Mouse (Mus musculus) forebrain, postnatal 0 days (tissue): ENCODE measurements around the gene Tekt5. TPM values are rescaled to one million over a fixed set of nuclear protein-coding genes. Genes with fewer than 3 reads are reported as not detected.

Experiments
- ATAC-seq: fragments of 200-750 bp; cut with Nextera tagmentation; 2 replicates; pipeline ENCODE4 v1.8.0; 2017; ENCODE audit warnings: mild to moderate bottlenecking, moderate library complexity
- DNase-seq: peaks from one replicate; pipeline ENCODE4 v3.0.0-alpha.2; 2015
- H3K27ac ChIP-seq: fragments of 300-500 bp; sonication (generic); 2 replicates; pipeline ENCODE4 v1.5.1; 2014; ENCODE audit warnings: low read depth, mild to moderate bottlenecking, antibody characterized with exemption, low read length, moderate library complexity, mixed read lengths
- H3K27me3 ChIP-seq: fragments of 300-500 bp; sonication (generic); 2 replicates; pipeline ENCODE4 v1.6.1; 2014; ENCODE audit warnings: mild to moderate bottlenecking, low read length, mixed read lengths; ENCODE audit not compliant: insufficient read depth
- H3K36me3 ChIP-seq: fragments of 300-500 bp; sonication (generic); 2 replicates; pipeline ENCODE4 v1.6.1; 2014; ENCODE audit warnings: mild to moderate bottlenecking, moderate library complexity; ENCODE audit not compliant: insufficient read depth
- H3K4me1 ChIP-seq: fragments of 300-500 bp; sonication (generic); 2 replicates; pipeline ENCODE4 v1.6.1; 2014; ENCODE audit warnings: antibody characterized with exemption; ENCODE audit not compliant: insufficient read depth
- H3K4me2 ChIP-seq: fragments of 300-500 bp; sonication (generic); 2 replicates; pipeline ENCODE4 v1.6.1; 2014; ENCODE audit warnings: low read depth, mild to moderate bottlenecking, moderate library complexity
- H3K4me3 ChIP-seq: fragments of 300-500 bp; sonication (generic); 2 replicates; pipeline ENCODE4 v1.5.1; 2014; ENCODE audit warnings: low read depth, low read length, mixed read lengths
- H3K9ac ChIP-seq: fragments of 300-500 bp; sonication (generic); 2 replicates; pipeline ENCODE4 v1.6.1; 2014; ENCODE audit warnings: mild to moderate bottlenecking
- H3K9me3 ChIP-seq: fragments of 300-500 bp; sonication (generic); 2 replicates; pipeline ENCODE4 v1.6.1; 2016; ENCODE audit warnings: low read length
- CTCF ChIP-seq: sonication (generic); IDR thresholded peaks from 2 replicates; pipeline ENCODE4 v1.5.1; 2016; ENCODE audit warnings: antibody characterized with exemption, control low read depth, low read depth
- WGBS: fragments of 180-500 bp; shearing (Covaris S2); extraction: QIAGEN DNeasy Blood & Tissue Kit; methylation state at CpG from one replicate; pipeline ENCODE4 v1.1.7; 2014; 5-methylcytosine and 5-hydroxymethylcytosine counted together
- polyA plus RNA-seq: library from polyadenylated mRNA; unstranded; fragments of >200 nt; fragmentation: Nextera tagmentation; extraction: Ambion mirVana; gene quantifications from 2 replicates; pipeline ENCODE4 v1.2.1, GENCODE M21; 2015
- total RNA-seq: library from RNA; depleted of rRNA; stranded (reverse); fragments of >200 nt; gene quantifications from 2 replicates; pipeline ENCODE4 v1.2.3, GENCODE M21; 2014

Gene Tekt5
- total and polyA plus RNA-seq, 2 experiments from 2014 or later: 5.4 to 11.8 TPM

- peak within 1 kb of the TSS; percentile 67 for H3K9ac ChIP-seq
- WGBS: 3% methylated on average over 56 of the region's 56 CpGs
- H3K9me3 ChIP-seq: no peaks in the 10 kb centered on the region
- H3K4me2 ChIP-seq: peak within 1 kb of the TSS; percentile 51
- DNase-seq (peak; percentile 96), ATAC-seq (peak; percentile 98)
- H3K4me1 ChIP-seq: 0 out of 2 replicates have a peak, but pooled peaks cover 5% of the 10 kb centered on the region
- H3K27ac ChIP-seq: peak within 1 kb of the TSS; percentile 88
- peak within 1 kb of the TSS; percentile 74 for H3K4me3 ChIP-seq
- no peak for TF ChIP-seq CTCF
- no peaks in the 10 kb centered on the region for H3K27me3 ChIP-seq
- H3K36me3 ChIP-seq: peaks cover 11% of the 10 kb centered on the region
Measured at GRCm38 (mm10) chr16:10411764-10412746, 16.8 kb upstream of the Tekt5 start, which contains the start of gene Nubp1. TSS of gene Nubp1 (plus strand) at chr16:10411948.

- H3K9ac ChIP-seq: no peak overlapping the region
- no peaks in the 10 kb centered on the region for H3K4me1 ChIP-seq
- H3K27me3 ChIP-seq: no peaks in the 10 kb centered on the region
- H3K4me3 ChIP-seq: no peak overlapping the region
- H3K27ac ChIP-seq: no peak overlapping the region
- peak; percentile 99 for TF ChIP-seq CTCF
- ATAC-seq (peak; percentile 43; the same call in 1 of the 2 replicates), DNase-seq (peak; percentile 91)
- no peaks in the 10 kb centered on the region for H3K9me3 ChIP-seq
- H3K4me2 ChIP-seq: no peak overlapping the region
- H3K36me3 ChIP-seq: no peaks in the 10 kb centered on the region
- 27% methylated on average over 7 of the region's 7 CpGs for WGBS
Measured at GRCm38 (mm10) chr16:10399160-10399559, 3.9 kb upstream of the Tekt5 start.

GRCm38 (mm10) chr16:10398755-10399154 lies 3.5 kb upstream of the Tekt5 start:
- WGBS: 74% methylated on average over 5 of the region's 5 CpGs
- no peak for TF ChIP-seq CTCF
- Histone ChIP-seq H3K4me2 (no peak overlapping the region), H3K27ac (no peak overlapping the region), H3K4me3 (no peak overlapping the region), H3K9me3 (no peaks in the 10 kb centered on the region), H3K4me1 (no peaks in the 10 kb centered on the region), H3K9ac (no peak overlapping the region), H3K36me3 (no peaks in the 10 kb centered on the region), H3K27me3 (no peaks in the 10 kb centered on the region)
- ATAC-seq: no peak
- DNase-seq: no peak

GRCm38 (mm10) chr16:10392587-10392986 lies 2.7 kb downstream of the Tekt5 start:
- DNase-seq (no peak), ATAC-seq (no peak)
- Histone ChIP-seq H3K9ac (no peak overlapping the region), H3K27me3 (no peaks in the 10 kb centered on the region), H3K4me1 (no peaks in the 10 kb centered on the region), H3K4me3 (no peak overlapping the region), H3K4me2 (no peak overlapping the region), H3K27ac (no peak overlapping the region), H3K9me3 (no peaks in the 10 kb centered on the region), H3K36me3 (no peaks in the 10 kb centered on the region)
- no peak for TF ChIP-seq CTCF
- WGBS: 88% methylated on average over 9 of the region's 9 CpGs

GRCm38 (mm10) chr16:10388634-10389365 lies 6.5 kb downstream of the Tekt5 start:
- Histone ChIP-seq H3K4me3 (no peak overlapping the region), H3K4me1 (no peaks in the 10 kb centered on the region), H3K4me2 (no peak overlapping the region), H3K9ac (no peak overlapping the region), H3K27ac (no peak overlapping the region), H3K9me3 (no peaks in the 10 kb centered on the region), H3K36me3 (no peaks in the 10 kb centered on the region), H3K27me3 (no peaks in the 10 kb centered on the region)
- TF ChIP-seq CTCF: no peak
- ATAC-seq (no peak), DNase-seq (no peak)
- WGBS: 90% methylated on average over 6 of the region's 6 CpGs

GRCm38 (mm10) chr16:10385261-10385660 lies 10.0 kb downstream of the Tekt5 start:
- H3K27ac ChIP-seq: no peak overlapping the region
- ATAC-seq (no peak), DNase-seq (no peak)
- no peak for TF ChIP-seq CTCF
- 74% methylated on average over 12 of the region's 12 CpGs for WGBS
- no peak overlapping the region for H3K9ac ChIP-seq
- H3K27me3 ChIP-seq: no peaks in the 10 kb centered on the region
- no peak overlapping the region for H3K4me2 ChIP-seq
- no peaks in the 10 kb centered on the region for H3K9me3 ChIP-seq
- no peaks in the 10 kb centered on the region for H3K4me1 ChIP-seq
- H3K36me3 ChIP-seq: no peaks in the 10 kb centered on the region
- H3K4me3 ChIP-seq: no peak overlapping the region

- Histone ChIP-seq H3K36me3 (no peaks in the 10 kb centered on the region), H3K27me3 (no peaks in the 10 kb centered on the region), H3K4me2 (no peak overlapping the region), H3K4me1 (no peaks in the 10 kb centered on the region), H3K9ac (no peak overlapping the region), H3K9me3 (no peaks in the 10 kb centered on the region), H3K27ac (no peak overlapping the region), H3K4me3 (no peak overlapping the region)
- ATAC-seq (no peak), DNase-seq (no peak)
- 74% methylated on average over 3 of the region's 3 CpGs for WGBS
- TF ChIP-seq CTCF: no peak
Measured at GRCm38 (mm10) chr16:10384544-10384943, 10.7 kb downstream of the Tekt5 start.
